Mouse (Mus musculus) ZHBTc4 (cell line): ENCODE data around the gene Ube2n.
"Not testable (repeated sequence)": the region's sequence is repeated elsewhere in the genome, so short reads cannot be mapped to it uniquely, and the experiment has no call there.

Experiments used
- DNase-seq: peaks from one replicate; pipeline ENCODE4 v3.0.0-alpha.2; 2011; ENCODE audit warnings: low read depth, low spot score

Ube2n gene

GRCm38 (mm10) chr10:95525871-95526270 is 10.9 kb downstream of the Ube2n start:
- no peak for DNase-seq

DNA sequence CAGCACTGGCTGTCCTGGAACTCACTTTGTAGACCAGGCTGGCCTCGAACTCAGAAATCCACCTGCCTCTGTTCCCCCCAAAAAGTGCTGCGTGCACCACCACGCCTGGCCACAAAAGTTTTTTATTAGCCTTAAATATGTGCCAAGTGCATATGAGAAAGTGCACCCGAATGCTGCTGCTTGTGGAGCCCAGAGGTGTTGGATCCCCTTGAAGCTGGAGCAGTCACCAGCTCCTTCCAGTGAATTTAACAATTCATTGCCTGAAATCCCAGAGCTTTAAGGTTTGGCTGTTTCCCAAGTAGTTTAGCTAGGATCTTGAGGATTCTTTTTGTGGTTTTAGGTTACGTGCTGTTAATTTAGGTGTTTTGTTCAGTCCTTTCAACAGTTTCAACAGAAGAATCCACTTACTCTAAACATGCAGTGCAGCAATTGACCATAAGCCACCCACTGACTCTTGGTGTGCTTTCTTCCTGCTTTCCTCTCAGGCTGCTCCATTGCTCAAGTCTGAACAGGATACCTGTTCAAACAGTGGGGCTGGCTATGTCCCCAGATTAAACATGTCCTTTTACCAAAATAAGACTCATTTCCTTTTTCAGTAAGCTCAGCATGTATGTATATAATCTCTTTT is 11.7 kb downstream of the Ube2n start:
- DNase-seq: no peak

DNA sequence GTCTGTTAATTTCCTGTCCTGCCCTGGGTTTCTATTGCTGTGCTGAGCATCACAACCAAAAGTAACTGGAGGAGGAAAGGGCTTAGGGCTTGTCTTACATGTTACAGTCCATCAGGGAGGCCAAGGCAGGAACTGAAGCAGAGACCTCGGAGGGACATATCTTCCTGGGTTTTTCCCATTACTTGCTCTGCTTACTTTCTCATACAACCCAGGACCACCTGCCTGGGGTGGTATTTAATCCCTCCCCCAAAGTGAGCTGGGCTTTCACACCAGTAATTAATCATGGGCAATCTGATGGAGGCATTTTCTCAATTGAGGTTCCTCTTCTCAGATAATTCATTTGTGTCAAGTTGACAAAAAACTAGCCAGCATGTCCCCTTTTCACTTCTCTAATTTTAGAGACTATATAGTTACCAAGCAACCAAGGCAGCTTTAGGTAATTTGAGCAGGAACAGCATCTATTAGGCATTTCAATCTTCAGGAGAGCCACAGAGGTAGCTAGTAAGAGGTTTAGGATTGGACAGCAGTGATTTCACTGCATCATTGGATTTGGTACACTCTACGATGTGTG is 15.7 kb downstream of the Ube2n start:
- no peak for DNase-seq

DNA sequence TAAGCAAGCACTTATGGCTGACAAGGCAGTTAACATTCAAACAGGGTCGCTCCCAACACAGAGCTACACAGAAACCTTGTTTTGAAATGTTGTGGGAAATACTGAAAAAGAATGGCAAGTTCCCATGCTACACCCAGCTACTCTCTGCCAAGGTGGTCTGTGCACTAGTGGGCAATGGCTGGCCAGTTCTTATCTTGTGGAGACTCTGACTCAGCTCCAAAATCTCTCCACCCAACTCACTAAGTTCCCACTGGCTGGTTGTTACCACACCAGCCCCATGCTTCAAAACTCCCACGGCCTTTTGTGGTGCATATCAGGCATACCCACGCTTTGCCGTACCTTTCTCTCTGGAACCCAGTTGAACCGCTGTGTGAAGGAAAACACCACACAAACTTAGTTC is 18.0 kb downstream of the Ube2n start:
- DNase-seq: no peak

- DNase-seq: no peak
Measured at GRCm38 (mm10) chr10:95533382-95533781, 18.4 kb downstream of the Ube2n start.

DNA sequence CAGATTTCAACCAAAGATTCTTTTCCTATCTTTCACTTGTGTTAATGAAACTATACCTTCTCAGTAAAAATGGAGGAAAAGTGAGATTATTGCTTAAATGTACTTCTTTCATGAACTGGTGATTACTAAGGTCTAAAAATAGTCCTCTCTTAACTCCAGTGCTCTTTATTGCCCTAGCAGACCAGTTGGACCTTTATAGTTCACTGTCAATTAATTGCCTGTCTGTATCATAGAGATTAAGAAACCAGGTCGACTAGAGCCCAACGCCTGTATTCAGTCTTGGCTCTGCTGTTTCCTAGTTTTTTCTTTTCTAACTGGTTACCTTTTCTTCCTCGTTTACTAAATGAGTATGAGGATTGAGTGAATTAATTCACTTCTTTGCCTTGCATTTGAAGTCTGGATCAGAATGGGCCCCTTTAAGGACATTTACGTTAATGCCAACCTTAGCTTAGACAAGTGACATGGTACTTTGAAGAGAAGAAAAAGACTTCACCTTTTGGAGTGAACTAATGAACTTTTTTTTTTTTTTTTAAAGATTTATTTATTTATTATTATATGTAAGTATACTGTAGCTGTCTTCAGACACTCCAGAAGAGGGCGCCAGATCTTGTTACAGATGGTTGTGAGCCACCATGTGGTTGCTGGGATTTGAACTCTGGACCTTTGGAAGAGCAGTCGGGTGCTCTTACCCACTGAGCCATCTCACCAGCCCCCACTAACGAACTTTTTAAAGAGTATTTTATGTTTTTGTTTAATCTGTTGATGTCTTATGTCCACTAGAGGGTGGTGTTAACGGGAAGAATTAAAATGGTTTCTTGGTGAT is 20.7 kb downstream of the Ube2n start:
- no peak for DNase-seq

- DNase-seq: no peak
Measured at GRCm38 (mm10) chr10:95536222-95536541, 21.2 kb downstream of the Ube2n start.

DNA sequence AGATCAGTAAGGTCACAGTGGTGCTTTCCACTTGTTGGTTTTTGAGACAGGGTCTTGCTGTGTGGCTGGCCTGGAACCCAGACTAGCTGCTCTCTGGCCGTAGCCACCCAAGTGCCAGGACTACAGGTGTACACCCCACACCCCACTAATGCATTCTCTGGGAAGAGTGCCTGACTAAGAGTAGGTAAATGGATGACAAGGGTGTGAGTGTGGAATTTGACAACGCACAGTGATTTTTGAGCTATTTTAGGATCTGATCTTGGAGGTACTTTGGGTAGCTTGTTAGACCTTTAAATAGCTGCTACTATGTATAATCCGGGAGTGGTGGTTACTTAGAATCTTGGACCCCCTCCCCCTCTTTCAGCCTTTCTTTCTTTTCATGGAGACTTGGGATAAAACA is 24.3 kb downstream of the Ube2n start:
- no peak for DNase-seq

DNA sequence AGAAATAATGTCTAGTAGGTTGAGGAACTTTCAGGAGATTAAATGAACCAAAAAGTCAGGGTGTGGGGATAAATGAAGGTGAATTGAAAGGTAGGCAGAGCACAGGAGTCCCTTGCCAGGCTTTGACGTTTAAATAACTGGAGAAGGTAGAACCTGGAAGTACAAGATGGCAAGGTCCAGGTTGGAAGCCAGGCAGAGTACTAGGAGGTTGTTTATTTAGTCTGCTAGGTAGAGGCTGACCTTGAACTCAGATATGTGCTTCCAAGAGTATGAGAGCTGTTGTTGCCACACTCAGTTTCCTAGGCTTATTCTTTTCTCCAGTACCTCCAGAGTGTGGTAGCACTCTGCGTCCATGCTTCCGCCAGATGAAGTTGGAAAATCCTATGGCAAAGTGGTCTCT is 24.9 kb downstream of the Ube2n start:
- DNase-seq: no peak

DNA sequence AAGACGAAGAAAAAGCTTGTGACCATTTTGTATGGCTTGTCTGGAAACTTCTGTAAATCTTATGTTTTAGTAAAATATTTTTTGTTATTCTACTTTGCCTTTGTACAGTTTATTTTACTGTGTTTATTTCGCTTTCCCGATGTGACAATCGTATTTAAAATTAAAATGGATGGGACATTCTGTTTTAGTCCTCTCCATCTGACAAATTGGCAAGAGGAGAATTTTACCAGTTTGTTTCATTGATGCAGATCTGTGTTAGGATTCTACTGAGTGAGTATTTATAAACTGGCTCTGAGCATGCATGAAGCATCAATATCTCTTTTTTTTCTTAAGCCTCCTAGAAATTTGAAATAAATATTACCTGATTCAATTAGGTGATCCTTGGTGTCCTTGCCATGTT is 28.0 kb downstream of the Ube2n start:
- DNase-seq: no peak

DNA sequence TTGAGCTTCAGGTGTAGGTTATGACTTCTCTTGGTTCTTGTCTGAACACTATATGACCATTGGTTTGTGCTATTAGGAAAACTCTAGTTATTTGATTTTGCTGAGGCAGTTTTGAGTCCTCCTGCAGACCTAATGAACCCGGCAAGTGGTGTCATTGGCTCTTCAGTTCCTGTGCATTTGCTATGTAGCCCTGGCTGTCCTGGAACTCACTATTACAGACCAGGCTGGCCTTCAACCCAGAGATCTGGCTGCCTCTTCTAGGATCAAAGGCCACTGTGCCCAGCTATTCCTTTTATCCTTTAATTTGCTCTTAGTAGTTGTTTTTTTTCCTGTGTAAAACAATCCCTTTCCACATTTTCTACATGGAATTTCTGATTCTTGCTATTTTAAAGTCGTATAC is 28.4 kb downstream of the Ube2n start:
- DNase-seq: no peak

GRCm38 (mm10) chr10:95544004-95544403 is 29.1 kb downstream of the Ube2n start:
- no peak for DNase-seq

DNA sequence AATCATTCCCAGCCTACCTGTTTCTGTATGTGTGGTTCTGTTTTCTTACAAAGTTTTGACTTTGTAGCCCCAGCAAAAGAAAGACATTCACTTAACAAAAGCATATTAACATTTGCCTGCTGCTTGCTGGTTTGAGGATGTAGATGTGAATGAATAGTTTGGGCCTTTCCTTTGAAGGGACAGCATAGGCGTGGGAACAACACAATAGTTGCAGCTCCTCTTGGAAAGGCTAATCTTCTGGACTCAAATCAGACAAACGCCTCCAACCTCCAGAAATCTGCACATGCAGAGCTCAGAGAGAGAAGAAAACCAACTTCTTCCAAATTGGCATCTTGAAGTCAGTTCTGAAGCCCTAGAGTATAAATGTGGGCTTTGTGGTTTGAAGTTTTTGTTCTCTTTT is 29.7 kb downstream of the Ube2n start:
- DNase-seq: no peak

DNA sequence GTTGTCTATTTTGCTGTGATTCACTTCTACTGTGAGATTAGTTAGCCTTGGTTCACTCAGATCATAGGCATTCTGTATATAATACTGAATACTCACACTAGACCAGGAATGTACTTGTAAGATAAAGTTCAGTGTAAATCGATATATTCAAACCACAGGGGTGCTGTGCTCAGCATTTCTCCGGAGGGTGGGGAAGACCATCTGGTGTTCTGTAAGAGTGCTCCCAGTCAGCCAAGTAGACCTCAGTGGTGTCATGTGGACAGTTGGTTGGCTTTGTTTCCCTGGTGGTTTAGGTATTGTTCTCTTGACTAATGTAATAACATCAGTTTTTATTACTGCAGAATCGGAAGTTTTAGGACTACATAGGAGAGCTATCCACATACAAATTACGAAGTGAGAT is 30.1 kb downstream of the Ube2n start:
- peak; percentile 56 for DNase-seq

GRCm38 (mm10) chr10:95546178-95546577 is 31.2 kb downstream of the Ube2n start:
- no peak for DNase-seq

DNA sequence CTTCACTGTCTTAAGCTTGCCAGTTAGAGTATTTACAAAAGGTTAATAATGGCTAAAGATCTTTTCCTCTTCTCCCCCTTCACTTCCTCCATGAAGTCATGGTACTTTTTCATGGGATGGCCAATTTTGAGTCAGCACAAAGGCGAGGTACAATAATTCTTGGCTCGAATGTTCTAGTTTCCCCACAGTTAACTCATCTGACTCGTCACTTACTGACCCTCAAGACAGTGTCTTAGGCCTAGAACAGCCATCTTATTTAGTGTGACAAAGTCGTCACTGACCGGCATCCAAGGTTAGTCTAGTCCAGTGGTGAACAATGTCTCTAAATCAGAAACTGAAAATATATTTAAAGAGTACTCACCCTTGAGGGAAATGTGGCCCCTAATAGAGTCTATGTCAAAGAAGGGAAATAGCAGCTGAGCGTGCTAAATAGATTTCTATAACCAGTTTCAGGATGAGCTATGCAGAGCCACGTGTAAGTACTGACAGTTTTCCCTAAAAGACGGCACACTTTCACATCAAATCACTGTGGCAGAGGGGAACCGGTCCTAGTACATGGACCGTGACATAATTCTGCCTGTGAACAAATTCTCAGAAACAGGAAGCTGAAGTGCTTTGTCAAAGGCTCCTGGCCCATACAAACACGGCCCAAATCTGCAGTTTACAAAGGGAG is 33.3 kb downstream of the Ube2n start:
- no peak for DNase-seq

GRCm38 (mm10) chr10:95549080-95549479 is 34.1 kb downstream of the Ube2n start:
- not testable (repeated sequence) for DNase-seq

DNA sequence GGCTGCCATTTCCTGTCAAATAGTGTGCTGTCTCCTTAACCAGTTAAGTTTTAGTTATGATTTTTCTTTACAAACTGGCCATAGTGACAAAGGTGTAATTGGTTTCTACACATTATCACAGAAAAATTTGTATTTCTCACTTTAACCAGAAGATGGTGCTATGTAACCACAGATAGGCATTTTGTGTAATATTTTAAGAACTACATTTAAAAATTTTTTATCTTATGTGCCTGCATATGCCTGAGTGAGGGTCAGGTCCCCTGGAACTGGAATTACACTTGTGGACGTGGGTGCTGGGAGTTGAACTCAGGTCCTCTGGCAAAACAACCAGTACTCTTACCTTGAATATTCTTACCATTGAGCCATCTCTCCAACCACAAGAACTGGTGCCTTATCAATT is 35.6 kb downstream of the Ube2n start:
- DNase-seq: no peak

DNA sequence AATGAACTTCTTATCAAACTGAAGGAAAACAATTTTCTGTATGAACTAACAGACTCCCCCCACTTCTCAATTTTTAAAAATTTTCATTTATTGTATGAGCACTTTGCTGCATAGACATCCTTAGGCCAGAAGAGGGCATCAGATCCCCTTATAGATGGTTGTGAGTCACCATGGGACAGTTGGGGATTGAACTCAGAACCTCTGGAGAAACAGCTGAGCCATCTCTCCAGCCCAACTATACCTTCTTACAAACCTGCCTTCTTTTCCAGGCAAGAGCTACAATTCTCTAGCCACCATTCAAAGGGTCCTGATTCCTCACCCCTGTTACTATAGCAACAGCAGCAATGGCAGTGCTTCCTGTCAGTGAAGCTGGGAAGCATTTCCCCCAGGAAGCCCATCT is 36.8 kb downstream of the Ube2n start:
- no peak for DNase-seq

DNA sequence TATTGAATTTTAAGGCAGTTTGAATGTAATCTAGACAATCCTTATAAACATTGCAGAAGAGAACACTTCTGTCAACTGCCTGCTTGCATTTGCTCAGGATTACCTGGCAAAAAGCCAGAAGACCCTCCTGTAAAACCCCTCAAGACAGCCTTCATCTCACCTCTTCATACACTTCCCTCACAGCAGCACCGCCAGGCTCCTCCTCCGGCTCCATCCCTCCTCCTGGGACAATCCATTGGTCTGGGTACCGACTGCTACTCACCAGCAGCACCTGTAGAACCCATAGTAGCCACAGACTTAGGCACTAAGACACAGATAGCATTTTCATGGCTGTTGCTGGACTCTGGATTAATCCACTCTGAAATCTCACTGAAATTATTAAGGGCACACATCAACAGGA is 37.4 kb downstream of the Ube2n start:
- DNase-seq: no peak

DNA sequence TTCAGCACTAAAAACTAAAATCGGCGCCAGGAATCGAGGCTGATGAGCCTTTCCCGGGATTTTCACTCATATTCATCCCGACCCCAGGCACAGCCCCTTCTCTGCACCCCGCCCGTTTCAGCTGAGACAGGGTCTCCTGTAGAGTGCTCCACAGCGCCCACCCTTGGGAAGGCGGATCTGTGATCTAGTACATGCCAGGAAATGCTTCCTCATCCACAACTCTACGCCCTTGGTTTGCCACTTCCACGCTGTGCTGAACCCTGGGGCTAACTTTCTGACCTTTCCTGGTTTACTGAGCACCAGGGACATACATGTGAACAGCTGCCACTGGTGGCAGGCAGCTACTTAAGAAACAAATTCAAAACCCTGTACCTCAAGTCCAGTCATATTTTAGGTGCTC is 40.9 kb downstream of the Ube2n start:
- DNase-seq: peak; percentile 54

- DNase-seq: peak; percentile 79
Measured at GRCm38 (mm10) chr10:95557337-95557828, 42.4 kb downstream of the Ube2n start.
